Mouse (Mus musculus): ENCODE measurements around the gene Cdh24. TPM values are rescaled to one million over a fixed set of nuclear protein-coding genes. Genes with fewer than 3 reads are reported as not detected.

Gene Cdh24
- not detected in 2 replicates for polyA plus RNA-seq (2012; ENCODE audit: insufficient read depth, insufficient read length, missing spikeins)

DNA sequence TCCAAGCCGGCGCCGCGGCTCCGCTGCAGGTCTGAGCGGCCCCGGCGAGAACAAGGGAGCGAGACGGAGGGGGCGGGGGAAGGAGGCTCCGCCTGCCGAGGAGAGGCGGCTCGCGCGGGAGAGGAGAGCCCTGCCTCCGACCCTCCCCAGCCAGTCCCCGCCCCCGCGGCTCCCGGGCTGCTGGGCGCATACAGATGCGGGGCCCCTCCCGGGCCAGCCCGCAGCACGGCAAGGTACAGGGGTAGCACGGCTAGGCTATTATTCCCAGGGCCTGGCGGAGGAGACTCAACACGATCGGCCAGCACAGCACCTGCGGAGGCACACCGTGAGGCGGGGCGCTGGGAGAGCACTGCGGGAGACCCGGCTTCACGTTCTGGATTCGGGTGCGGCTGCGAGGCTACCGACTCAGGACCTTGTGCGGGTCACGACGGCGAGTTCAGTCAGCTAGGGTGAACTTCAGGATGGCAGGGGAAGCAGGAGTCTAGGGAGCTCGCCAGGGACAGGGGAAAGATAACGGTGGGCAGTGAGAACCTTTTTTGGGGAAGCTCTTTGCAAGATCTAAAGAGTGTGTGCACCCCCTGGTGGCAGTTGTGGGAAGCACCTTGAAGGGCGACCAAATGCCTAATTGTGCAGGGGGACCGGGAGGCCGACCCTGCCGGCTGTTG, at the start of gene Cdh24:
Gene Cdh24 (minus strand): TSS at position 60 of the 665 bp plus-strand sequence.
- H3K27ac ChIP-seq (replicated peaks; ENCODE audit: low read depth, low read length) = no peak within 1 kb of the TSS
- no peaks in the 10 kb centered on the region for H3K4me1 ChIP-seq (ENCODE audit: control insufficient read depth, insufficient read depth, insufficient read length, low read length)
- peak within 1 kb of the TSS; percentile 68 for H3K4me3 ChIP-seq (ENCODE audit: insufficient read depth, low read depth, low read length)

DNA sequence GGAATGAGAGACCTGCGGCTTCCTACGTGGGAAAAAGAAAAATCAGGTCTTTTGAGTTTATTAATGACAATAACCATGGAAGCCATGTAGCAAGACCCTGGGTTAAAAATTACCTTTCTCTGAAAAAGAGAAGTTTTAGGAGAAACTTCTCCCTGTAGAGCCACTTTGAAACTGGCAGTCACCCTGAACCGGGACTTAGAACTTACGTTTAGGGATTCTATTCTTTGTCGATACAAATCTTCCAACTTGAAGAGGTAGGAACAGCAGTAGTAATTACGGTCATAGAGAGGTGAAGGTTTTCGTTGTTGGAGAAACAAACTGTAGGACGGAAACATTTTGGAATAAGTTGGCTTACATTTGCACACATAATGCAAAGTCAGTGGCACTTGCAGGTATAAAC, 46.1 kb upstream of the Cdh24 start:
- H3K27ac ChIP-seq (replicated peaks; ENCODE audit: low read depth, low read length) = peak overlapping the region; percentile 82
- H3K4me3 ChIP-seq (ENCODE audit: insufficient read depth, low read depth, low read length) = peak overlapping the region; percentile 79
- 0 out of 2 replicates have a peak, but pooled peaks cover 2% of the 10 kb centered on the region for H3K4me1 ChIP-seq (ENCODE audit: control insufficient read depth, insufficient read depth, insufficient read length, low read length)

DNA sequence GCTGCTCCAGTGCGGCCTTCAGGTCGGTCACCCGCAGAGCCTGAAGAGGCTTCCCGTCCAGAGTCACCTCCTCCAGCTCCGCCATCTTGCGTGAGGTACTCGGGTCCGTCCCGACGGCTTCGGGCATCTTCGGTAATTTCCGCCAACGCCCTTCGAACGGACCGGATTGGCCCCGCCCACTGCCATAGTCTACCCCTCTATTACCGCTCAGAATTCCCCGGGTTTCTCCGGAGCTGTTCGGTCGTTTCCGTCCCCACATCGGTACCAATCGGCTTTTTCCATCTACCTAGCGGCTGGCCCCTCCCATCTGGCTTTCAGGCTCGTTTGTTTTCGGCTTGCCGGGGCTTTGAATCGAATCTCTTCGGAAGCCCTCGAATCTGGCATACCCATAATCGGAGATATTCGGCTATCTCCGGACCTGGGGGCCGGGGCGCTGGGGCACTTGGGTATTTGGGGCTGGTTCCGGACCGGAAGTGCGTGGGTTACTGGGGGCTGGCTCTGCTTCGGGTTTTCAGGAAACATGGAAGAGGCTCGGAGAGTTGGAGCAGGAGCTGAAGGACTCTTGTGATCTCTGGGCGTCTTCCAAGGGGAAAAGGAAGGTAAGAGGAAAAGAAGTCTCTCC, 45.5 kb upstream of the Cdh24 start, which contains the start of gene Acin1:
Gene Acin1 (minus strand): TSS at position 410 of the 622 bp plus-strand sequence.
- Histone ChIP-seq H3K27ac (replicated peaks; ENCODE audit: low read depth, low read length) (peak within 1 kb of the TSS; percentile 95), H3K4me1 (ENCODE audit: control insufficient read depth, insufficient read depth, insufficient read length, low read length) (0 out of 2 replicates have a peak, but pooled peaks cover 2% of the 10 kb centered on the region)

DNA sequence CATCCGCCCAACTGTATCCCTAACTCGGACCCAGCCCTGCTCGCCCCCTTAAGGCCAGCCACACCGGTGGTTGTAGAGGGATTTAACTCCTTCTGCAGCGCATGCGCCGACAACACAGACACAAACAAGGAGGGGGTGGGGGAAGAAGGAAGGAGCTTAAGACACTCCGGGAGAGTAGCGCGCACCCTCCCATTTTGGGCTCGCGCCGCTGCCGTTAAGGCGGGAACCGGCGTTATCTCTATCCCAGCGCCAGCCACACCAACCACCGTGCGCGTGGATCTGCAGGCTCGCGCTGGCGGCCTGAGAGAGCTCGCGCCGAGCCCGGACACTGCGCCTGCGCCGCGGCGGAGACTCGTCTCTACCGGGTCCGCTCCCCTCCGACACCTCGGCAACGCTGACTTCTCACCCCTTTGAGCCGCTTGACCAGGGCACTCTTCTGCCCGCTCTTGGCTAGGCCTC, 44.9 kb upstream of the Cdh24 start, which contains the start of gene 1700123O20Rik:
Gene 1700123O20Rik (plus strand): TSS at position 154 of the 459 bp plus-strand sequence.
- H3K27ac ChIP-seq (replicated peaks; ENCODE audit: low read depth, low read length) = peak within 1 kb of the TSS; percentile 95
- 0 out of 2 replicates have a peak, but pooled peaks cover 2% of the 10 kb centered on the region for H3K4me1 ChIP-seq (ENCODE audit: control insufficient read depth, insufficient read depth, insufficient read length, low read length)
- peak within 1 kb of the TSS; percentile 79 for H3K4me3 ChIP-seq (ENCODE audit: insufficient read depth, low read depth, low read length)

More for the DNA sequence above, 45.5 kb upstream of the Cdh24 start, which contains the start of gene Acin1:
- H3K4me3 ChIP-seq (ENCODE audit: insufficient read depth, low read depth, low read length) = peak within 1 kb of the TSS; percentile 79

GRCm38 (mm10) chr14:54685471-54685870, 44.3 kb upstream of the Cdh24 start:
- Histone ChIP-seq H3K27ac (replicated peaks; ENCODE audit: low read depth, low read length) (peak overlapping the region; percentile 95; the same call in 1 of the 2 replicates), H3K4me3 (ENCODE audit: insufficient read depth, low read depth, low read length) (peak overlapping the region; percentile 78), H3K4me1 (ENCODE audit: control insufficient read depth, insufficient read depth, insufficient read length, low read length) (0 out of 2 replicates have a peak, but pooled peaks cover 2% of the 10 kb centered on the region)

DNA sequence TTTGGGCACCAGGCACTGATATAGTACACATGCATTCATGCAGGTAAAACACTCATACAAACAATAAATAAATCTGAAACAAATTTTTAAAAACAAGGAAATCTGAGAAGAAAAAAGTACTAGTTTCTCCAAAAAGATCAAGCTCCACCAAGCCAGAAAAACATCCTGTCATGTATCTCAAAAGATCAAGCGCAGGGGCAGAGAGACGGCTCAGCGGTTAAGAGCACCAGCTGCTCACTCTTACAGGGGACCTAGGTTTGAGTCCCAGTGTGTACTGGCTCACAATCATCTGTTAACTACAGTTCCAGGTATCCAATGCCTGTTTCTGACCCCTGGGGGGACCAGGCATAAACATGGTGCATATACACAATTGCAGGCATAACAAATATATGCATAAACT, 41.2 kb upstream of the Cdh24 start:
- Histone ChIP-seq H3K4me1 (ENCODE audit: control insufficient read depth, insufficient read depth, insufficient read length, low read length) (0 out of 2 replicates have a peak, but pooled peaks cover 2% of the 10 kb centered on the region), H3K27ac (replicated peaks; ENCODE audit: low read depth, low read length) (no peak overlapping the region), H3K4me3 (ENCODE audit: insufficient read depth, low read depth, low read length) (no peak overlapping the region)

- H3K4me3 ChIP-seq (ENCODE audit: insufficient read depth, low read depth, low read length) = no peak overlapping the region
- H3K4me1 ChIP-seq (ENCODE audit: control insufficient read depth, insufficient read depth, insufficient read length, low read length) = 0 out of 2 replicates have a peak, but pooled peaks cover 2% of the 10 kb centered on the region
- H3K27ac ChIP-seq (replicated peaks; ENCODE audit: low read depth, low read length) = no peak overlapping the region
Observed at GRCm38 (mm10) chr14:54678657-54679304, 37.6 kb upstream of the Cdh24 start.

- H3K4me3 ChIP-seq (ENCODE audit: insufficient read depth, low read depth, low read length) = no peak overlapping the region
- no peaks in the 10 kb centered on the region for H3K4me1 ChIP-seq (ENCODE audit: control insufficient read depth, insufficient read depth, insufficient read length, low read length)
- H3K27ac ChIP-seq (replicated peaks; ENCODE audit: low read depth, low read length) = no peak overlapping the region
Observed at GRCm38 (mm10) chr14:54676290-54676689, 35.1 kb upstream of the Cdh24 start.

DNA sequence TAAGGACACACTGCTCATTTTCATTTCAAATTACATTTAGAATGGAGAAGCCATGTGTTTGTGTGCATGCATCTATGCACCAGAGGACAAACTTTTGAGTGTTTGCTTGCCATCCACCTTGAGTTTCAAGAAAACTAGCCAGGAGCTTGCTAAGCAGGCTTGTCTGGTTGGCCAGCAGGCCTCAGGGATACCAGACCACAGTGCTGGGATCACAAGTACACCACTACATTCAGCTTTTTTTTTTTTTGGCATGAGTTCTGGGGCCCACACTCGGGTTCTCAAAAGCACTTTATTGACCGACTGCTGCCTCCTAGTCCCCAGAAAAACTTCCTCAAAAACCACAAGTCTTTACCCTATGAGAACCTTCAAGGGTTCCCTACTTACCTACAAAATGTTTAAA, 33.2 kb upstream of the Cdh24 start:
- H3K27ac ChIP-seq (replicated peaks; ENCODE audit: low read depth, low read length) = no peak overlapping the region
- H3K4me1 ChIP-seq (ENCODE audit: control insufficient read depth, insufficient read depth, insufficient read length, low read length) = no peaks in the 10 kb centered on the region
- no peak overlapping the region for H3K4me3 ChIP-seq (ENCODE audit: insufficient read depth, low read depth, low read length)

- Histone ChIP-seq H3K27ac (replicated peaks; ENCODE audit: low read depth, low read length) (no peak overlapping the region), H3K4me3 (ENCODE audit: insufficient read depth, low read depth, low read length) (no peak overlapping the region), H3K4me1 (ENCODE audit: control insufficient read depth, insufficient read depth, insufficient read length, low read length) (no peaks in the 10 kb centered on the region)
Observed at GRCm38 (mm10) chr14:54669381-54669780, 28.2 kb upstream of the Cdh24 start.

DNA sequence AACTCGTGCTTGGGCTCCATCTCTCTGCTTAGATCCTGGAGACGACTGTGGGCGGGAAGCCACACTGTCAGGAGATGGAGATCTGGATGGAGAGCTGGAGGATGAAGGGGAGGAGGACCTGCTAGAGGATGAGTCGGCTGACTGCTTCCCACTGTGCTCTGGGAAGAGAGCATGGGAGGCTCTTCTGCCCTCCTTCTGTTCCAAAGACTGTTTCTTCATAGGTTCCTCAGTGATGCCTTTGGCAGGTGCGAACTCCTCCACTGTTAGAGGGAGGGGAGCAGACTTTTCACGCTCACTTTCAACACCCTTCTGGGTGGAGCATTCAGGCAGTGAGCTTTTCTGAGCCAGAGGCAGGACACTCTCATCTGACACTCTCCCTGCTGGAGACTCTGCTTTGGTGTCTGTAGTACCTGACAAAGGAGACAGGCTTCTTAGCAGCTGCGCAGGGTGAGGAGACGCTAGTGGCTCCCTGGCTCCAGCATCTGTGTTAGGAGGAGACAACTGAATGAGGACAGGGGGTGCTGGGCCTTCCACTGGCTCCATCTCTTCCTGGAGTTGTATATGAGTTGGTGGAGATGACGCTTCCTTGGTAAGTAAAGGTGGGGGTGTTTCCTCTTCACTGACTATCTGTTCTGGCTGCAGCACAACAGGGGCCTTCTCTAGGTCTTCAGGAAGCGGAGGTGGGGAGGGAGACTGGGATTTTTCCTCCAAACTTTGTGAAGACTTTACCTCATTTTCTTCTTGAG, 23.5 kb upstream of the Cdh24 start:
- no peak overlapping the region for H3K4me3 ChIP-seq (ENCODE audit: insufficient read depth, low read depth, low read length)
- H3K4me1 ChIP-seq (ENCODE audit: control insufficient read depth, insufficient read depth, insufficient read length, low read length) = no peaks in the 10 kb centered on the region
- H3K27ac ChIP-seq (replicated peaks; ENCODE audit: low read depth, low read length) = no peak overlapping the region

- Histone ChIP-seq H3K27ac (replicated peaks; ENCODE audit: low read depth, low read length) (no peak overlapping the region), H3K4me1 (ENCODE audit: control insufficient read depth, insufficient read depth, insufficient read length, low read length) (no peaks in the 10 kb centered on the region), H3K4me3 (ENCODE audit: insufficient read depth, low read depth, low read length) (no peak overlapping the region)
Observed at GRCm38 (mm10) chr14:54660009-54660408, 18.8 kb upstream of the Cdh24 start.

- H3K27ac ChIP-seq (replicated peaks; ENCODE audit: low read depth, low read length) = peak overlapping the region; percentile 72
- peak overlapping the region; percentile 94 for H3K4me3 ChIP-seq (ENCODE audit: insufficient read depth, low read depth, low read length)
- no peaks in the 10 kb centered on the region for H3K4me1 ChIP-seq (ENCODE audit: control insufficient read depth, insufficient read depth, insufficient read length, low read length)
Observed at GRCm38 (mm10) chr14:54653496-54653895, 12.3 kb upstream of the Cdh24 start.

GRCm38 (mm10) chr14:54652787-54653186, 11.6 kb upstream of the Cdh24 start:
- Histone ChIP-seq H3K4me1 (ENCODE audit: control insufficient read depth, insufficient read depth, insufficient read length, low read length) (no peaks in the 10 kb centered on the region), H3K4me3 (ENCODE audit: insufficient read depth, low read depth, low read length) (peak overlapping the region; percentile 0; the same call in 1 of the 2 replicates), H3K27ac (replicated peaks; ENCODE audit: low read depth, low read length) (no peak overlapping the region)
